Mouse (Mus musculus): ENCODE results near the gene Fcmr.

Gene Fcmr

GRCm38 (mm10) chr1:130855723-130856122, 9.7 kb upstream of the Fcmr start:
- intact Hi-C loops (cut with DNase I) = no loop called here

- intact Hi-C loops (cut with DNase I) = no loop called here
These were observed 8.0 kb upstream of the Fcmr start for GRCm38 (mm10) chr1:130857456-130857855.

- intact Hi-C loops (cut with DNase I) = no loop called here
These were observed 1.2 kb upstream of the Fcmr start for GRCm38 (mm10) chr1:130864238-130864637.

- intact Hi-C loops (cut with DNase I) = no loop called here
These were observed 728 bp upstream of the Fcmr start for GRCm38 (mm10) chr1:130864741-130865140.

DNA sequence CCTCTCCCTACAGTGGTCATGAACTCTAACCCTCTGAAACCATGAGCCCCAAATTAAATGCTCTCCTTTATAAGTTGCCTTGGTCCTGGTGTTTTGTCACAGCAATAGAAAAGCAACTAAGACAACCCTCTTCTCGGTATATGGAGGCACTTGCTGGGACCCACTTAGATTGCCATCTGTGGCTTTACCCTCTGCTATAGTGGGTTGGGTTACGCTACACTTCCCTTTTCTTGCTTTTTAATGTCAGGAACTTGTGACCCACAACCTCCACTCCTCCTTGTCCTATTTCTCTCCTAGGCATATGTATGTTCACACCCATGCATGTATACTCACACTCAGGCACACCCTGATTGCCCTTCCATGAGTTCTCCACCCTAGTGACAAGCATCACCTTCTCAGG, 7.4 kb downstream of the Fcmr start:
- intact Hi-C loops (cut with DNase I) = no loop called here

- intact Hi-C loops (cut with DNase I) = loop anchor here (5.0 kb wide), 2 partner anchors 182 to 397 kb away; no protein-coding TSS in a partner anchor
These were observed 9.7 kb downstream of the Fcmr start for GRCm38 (mm10) chr1:130875139-130875538.

- intact Hi-C loops (cut with DNase I) = loop anchor here (2.0 to 5.0 kb wide), 3 partner anchors 51 to 396 kb away; no protein-coding TSS in a partner anchor
These were observed 10.4 kb downstream of the Fcmr start for GRCm38 (mm10) chr1:130875910-130876309.

GRCm38 (mm10) chr1:130876931-130877509, 11.6 kb downstream of the Fcmr start:
- intact Hi-C loops (cut with DNase I) = loop anchor here (1.0 to 5.0 kb wide), 4 partner anchors 50 to 395 kb away; no protein-coding TSS in a partner anchor

GRCm38 (mm10) chr1:130877889-130878614, 12.6 kb downstream of the Fcmr start:
- intact Hi-C loops (cut with DNase I) = loop anchor here (1.0 to 5.0 kb wide), 4 partner anchors 49 to 394 kb away; no protein-coding TSS in a partner anchor

- intact Hi-C loops (cut with DNase I) = loop anchor here (5.0 kb wide), 2 partner anchors 177 to 392 kb away; no protein-coding TSS in a partner anchor
These were observed 14.5 kb downstream of the Fcmr start for GRCm38 (mm10) chr1:130879927-130880326.

DNA sequence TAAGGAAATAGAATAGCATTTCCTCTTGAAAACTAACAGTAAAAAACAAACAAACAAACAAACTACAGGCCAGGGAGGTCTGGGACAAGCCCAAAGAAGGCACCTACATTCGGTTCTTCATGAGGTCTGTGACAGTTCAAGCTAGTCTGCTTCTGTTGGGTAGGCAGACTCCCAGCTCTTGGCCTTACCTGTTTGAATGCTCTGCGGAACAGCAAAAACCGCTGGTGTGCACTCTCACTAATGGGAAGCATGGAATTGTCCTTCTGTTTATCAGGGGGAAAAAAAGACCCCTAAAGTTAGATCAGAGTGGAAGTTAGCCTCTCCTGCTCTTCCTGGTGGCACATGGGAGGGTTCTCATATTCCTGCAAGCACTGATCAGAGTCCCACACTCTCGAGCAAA, 17.7 kb downstream of the Fcmr start:
- intact Hi-C loops (cut with DNase I) = no loop called here

DNA sequence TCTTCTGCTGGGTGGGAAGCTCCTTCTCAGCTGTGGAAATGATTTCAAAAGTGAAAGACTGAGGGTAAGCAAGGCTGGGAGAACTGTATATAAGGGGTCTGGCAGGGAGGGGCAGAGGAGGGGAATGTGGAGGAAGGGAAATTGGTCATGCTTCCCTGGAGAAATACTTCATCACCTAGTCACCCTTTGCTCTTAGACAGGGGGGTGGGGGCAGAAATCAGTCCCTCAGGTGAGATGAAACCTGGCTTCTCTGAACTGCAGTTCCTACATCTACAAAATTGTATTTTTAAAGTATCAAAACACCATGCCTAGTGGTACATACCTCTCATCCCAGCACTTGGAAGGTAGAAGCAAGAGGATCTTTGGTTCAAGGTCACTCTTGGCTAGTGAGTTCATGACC, 21.9 kb downstream of the Fcmr start, which contains the start of gene Il24:
Il24 (minus strand) TSS at position 101 of the 400 bp plus-strand sequence.
- intact Hi-C loops (cut with DNase I) = no loop called here

GRCm38 (mm10) chr1:130892446-130892845, 27.0 kb downstream of the Fcmr start:
- intact Hi-C loops (cut with DNase I) = no loop called here

DNA sequence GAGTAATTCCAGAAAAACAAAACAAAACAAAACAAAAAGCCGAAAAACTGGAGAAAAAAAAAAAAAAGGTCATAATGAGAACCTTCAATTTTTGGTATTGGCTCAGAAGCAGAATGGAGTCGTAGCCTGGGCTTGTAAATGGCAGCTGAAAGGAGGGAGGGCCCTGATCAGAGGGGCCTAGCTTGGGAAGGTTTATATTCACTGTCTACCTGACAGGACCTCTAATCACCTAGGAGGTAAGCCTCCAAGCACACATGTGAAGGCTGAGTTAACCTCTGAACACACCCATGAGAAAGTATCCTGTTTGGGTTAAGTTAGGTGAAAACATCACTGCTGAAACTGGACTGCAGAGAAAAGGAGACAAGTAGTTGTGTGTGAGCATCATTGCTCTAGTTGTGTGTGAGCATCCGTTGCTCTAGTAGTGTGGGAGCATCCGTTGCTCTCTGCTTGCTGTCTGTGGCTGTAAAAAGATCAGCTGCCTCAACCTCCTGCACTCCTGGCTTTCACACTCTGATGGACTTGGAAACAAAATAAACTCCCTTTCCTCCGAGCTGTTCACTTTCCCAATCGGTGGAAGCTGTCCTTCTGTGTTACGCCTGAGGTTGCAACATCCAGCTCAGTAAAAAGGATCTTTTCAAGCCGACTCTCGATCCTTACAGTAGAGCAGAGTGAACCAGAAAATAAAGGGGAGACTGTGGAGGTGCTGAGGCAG, 28.0 kb downstream of the Fcmr start:
- intact Hi-C loops (cut with DNase I) = no loop called here

DNA sequence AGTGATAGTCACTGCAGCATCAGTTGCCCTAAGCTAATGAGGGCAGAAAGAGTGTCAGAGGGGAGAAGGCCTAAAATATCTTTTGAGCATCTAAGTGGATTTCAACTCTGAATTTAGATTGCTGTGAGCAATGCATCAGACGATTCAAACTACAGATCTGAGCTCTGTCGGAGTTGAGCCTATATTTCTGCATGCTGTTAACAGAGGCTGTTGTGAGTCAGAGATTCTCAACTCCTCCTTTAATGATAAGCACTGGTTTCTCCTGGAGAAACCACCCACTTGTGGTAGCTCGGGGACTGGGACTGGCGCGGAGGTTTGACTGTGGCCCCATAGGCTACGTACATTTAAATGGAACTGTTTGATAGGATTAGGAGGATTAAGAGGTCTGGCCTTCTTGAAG, 29.0 kb downstream of the Fcmr start:
- intact Hi-C loops (cut with DNase I) = no loop called here

DNA sequence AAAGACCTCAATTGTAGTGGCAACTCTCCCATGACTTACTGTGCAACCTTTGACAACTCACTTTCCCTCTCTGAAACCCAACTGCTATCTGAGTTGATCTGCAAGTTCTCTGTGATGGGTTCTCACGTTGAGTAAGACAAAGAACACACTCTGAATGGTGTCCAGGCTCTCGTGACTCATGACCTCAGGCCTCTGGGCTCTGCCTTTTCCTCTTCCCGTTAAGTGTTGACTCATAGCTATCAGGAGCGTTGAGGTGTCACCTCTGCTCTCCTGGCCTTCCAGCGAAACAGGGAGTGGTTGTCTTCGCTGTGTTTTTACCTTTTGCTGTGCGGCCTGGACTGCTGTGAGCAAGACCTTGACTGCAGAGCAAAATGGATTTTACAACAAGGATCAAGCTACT, 37.0 kb downstream of the Fcmr start:
- intact Hi-C loops (cut with DNase I) = no loop called here

- intact Hi-C loops (cut with DNase I) = no loop called here
These were observed 46.0 kb downstream of the Fcmr start, which contains the start of gene Il20 for GRCm38 (mm10) chr1:130911401-130912010. TSS of gene Il20 (minus strand) at chr1:130911451.

- intact Hi-C loops (cut with DNase I) = no loop called here
These were observed 53.0 kb downstream of the Fcmr start for GRCm38 (mm10) chr1:130918323-130918980.

- intact Hi-C loops (cut with DNase I) = loop anchor here (2.0 kb wide), 1 partner anchor 50 kb away; no protein-coding TSS in a partner anchor
These were observed 61.0 kb downstream of the Fcmr start for GRCm38 (mm10) chr1:130926484-130926883.
